Mouse (Mus musculus) megakaryocyte, adult 5-6 weeks (primary cell): ENCODE measurements at regions not wholly inside any gene's neighbourhood (a gene's known extent, or its start where the extent isn't known, plus 50 kb on each side); places are given as distances from the start of the nearest gene placed in this dataset.

ENCODE experiments used
- ATAC-seq: 2 replicates; pipeline ENCODE4 v1.8.0; 2016; ENCODE audit warnings: mild to moderate bottlenecking, inconsistent platforms; ENCODE audit not compliant: poor library complexity, severe bottlenecking

GRCm38 (mm10) chr10:101117158-101117557, 526.9 kb downstream of the 1700017N19Rik start:
- ATAC-seq = peak; percentile 65

GRCm38 (mm10) chr10:101120209-101120608, 529.9 kb downstream of the 1700017N19Rik start:
- peak; percentile 86 for ATAC-seq

GRCm38 (mm10) chr10:101167085-101167484, 514.2 kb upstream of the Mgat4c start:
- no peak for ATAC-seq

- ATAC-seq = no peak
Observed at GRCm38 (mm10) chr10:101171826-101172225, 509.5 kb upstream of the Mgat4c start.

- ATAC-seq = no peak
Observed at GRCm38 (mm10) chr10:101189233-101189632, 492.1 kb upstream of the Mgat4c start.
